Mouse (Mus musculus) MEL-GATA-1-ER (cell line): Measurements from ENCODE around the gene 1700023F06Rik.
"Not testable (repeated sequence)": the region's sequence is repeated elsewhere in the genome, so short reads cannot be mapped to it uniquely, and the experiment has no call there.

ENCODE experiments used
- DNase-seq: peaks from one replicate; pipeline ENCODE4 v3.0.0-alpha.2; 2012; ENCODE audit warnings: low read depth; ENCODE audit errors: extremely low read depth

Gene 1700023F06Rik

DNA sequence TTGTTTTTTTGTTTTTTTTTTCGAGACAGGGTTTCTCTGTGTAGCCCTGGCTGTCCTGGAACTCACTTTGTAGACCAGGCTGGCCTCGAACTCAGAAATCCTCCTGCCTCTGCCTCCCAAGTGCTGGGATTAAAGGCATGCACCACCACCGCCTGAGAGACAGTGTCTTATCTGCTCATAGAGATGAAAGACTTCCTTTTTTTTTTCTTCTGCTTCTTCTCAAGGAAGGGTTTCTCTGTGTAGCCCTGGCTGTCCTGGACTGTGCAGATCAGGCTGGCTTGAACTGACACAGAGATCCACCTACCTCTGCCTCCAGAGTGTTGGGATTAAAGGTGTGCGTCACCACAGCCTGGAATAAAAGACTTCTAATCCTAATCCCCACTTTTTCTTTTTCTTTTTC is 14.4 kb upstream of the 1700023F06Rik start:
- not testable (repeated sequence) for DNase-seq

DNA sequence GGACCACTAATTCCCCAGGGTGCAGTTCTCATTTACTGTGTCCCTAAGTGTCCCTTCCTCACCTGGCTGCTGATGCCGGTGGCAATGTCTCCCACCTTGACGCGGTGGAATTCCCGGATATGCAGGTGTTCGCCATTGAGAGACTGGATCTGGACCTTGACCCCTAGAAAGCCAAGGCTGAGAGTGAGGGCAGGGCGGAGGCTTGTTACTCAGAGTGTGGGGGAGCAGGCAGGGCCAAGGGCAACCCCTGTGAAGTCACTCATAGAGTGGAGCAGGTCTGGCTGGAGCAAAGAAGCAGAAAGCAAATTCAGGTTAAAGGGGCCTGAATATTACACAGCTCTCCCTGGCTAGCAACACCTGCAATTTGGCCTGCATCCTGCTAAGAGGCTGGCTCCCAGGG is 13.1 kb upstream of the 1700023F06Rik start:
- DNase-seq = no peak

DNA sequence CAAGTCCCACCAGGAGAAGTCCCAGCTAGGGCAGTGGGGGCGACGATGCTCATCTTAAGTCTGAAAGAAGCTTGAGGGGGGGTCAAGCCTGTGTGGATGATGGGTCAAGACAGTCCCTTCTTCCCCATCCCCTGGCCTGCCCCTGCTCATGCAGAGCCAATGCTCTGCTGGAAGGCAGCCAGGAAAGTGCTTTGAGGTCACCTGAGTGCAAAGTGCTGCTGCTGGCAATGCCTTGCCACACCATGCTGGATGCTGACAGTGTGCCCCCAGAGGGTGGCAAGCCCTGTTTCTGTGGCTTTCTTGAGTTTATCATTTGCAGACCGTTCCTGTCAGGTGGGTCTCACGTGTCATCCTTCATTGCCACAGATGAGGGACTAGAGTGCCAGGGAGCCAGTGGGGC is 11.6 kb upstream of the 1700023F06Rik start:
- DNase-seq = no peak

DNA sequence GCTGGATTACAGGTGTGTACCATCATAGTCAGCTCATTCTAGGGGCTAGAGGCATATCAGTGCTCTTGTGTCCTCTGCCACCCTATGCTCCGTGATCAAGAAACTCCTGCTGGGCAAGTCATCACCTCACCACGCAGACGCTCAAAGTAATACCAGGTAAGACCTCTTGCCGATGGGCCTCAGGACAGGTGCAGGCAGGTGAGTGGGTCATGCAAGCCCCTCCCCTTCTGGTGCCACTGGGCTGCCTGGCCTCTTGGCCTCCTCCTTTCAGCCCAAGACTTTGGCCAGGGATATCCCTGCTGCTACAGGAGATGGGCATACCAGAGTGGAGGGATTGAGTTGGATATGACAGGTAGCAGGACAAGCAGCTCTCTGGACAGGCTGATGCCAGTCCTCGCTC is 10.9 kb upstream of the 1700023F06Rik start:
- DNase-seq = no peak

DNA sequence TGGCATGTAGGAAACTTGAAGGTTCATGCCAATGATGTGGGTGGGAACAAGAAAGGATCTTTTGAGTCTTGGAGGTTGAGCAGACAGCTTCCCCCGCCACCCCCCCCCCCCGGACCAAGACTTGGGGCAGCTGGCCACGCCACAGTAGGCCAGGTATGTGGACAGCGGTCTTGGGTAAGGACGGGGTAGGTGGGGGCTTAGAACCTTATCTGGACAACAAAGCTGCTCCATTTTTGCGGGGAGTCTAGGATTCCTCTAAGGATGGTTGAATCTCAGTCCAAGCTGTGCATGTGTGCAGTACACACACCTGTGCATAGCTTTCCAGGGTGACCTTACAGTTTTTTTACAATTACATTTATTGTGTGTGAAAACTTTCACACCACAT is 10.2 kb upstream of the 1700023F06Rik start:
- no peak for DNase-seq

DNA sequence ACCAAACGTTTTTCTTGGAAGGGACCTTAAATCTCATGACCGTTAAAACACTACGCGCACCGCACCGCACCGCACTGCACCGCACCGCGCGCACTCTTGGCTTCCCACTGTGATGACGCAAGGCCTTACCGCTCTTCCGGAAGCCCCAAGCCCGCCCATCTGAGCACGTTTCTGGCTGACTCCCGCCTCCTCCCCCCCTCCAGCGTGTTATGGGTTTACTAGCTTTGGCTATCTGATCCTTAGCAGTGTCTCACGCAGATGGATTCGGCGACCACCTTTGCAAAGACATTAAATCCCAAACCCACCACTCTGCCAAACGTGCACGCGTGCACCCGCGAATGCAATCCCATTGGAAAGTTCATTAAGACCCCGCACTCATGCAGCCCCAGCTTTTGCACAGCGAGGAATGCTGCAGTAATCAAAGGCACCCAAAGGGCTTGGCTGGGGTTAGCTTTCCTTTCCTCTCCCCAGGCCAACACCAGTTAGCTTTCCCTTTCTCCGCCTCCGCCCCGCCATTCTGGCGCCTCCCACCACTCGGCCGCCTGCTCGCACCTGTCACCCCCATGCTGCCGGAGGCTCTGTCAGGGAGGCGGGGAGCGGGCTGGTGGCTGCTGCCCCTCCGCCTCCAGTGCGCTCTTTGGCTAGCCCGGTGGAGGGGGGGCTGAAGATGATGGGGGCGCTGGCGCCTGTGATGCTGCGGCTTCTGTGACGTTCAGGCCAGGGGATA is 9.6 kb upstream of the 1700023F06Rik start, which contains the start of gene Spata32:
TSS of gene Spata32 (minus strand) at position 643 of the 727 bp plus-strand sequence.
- DNase-seq = no peak

DNA sequence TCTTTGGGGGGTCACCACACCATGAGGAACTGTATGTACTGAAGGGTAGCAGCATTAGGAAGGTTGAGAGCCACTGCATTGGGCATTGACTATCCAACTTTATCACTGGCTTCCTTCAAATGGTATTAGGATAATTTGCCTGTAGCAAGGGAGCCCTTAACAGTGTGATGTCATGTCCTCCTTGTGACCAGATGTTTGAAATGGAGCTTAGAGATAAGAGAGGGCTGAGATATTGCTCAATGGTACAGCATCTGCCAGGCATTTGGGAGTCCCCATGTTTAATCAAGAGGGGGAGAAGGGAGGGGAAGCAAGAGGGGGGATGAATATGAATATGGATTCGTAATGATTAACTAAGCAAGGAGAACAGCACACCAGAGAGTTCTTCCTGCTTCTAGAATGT is 7.0 kb upstream of the 1700023F06Rik start:
- peak; percentile 58 for DNase-seq

- DNase-seq = no peak
Measured at GRCm38 (mm10) chr11:103213712-103214111, 5.4 kb upstream of the 1700023F06Rik start.

DNA sequence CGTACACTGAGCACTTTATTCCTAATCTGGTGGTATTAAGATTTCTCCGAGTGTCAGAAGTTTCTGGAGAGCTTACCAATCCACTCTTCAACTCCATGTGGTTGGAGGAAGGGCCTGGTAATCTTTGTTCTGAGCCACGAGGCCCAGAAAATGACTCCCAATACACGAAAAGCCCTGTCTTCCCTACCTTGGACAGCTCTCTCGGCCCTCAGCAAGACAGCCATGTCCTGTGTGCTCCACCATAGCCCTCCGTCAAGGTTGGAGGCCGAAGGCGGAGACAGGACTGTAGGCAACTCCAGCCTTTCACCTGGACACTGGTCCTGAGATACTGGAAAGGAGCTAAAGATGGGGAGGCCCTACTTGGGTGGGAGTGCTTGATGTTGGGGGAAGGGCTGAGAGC is 1.9 kb upstream of the 1700023F06Rik start:
- DNase-seq = no peak

DNA sequence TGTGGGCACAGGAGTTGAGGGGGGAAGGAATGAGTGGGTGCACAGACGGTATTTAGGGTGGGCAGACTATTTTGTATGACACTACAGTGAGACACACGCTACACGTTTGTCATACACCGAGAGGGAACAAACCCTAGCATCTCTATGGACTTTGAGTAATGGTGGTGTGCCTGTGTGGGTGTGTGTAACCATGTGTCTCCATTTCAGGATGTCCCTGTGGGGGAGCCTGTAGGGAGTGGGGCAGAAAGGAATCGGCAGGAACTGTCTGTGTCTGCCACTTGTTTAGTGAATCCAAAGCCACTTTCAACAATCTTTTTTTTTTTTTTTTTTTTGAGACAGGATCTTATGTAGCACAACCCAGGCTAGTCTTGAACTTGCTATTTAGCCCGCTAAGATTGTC is 2.2 kb downstream of the 1700023F06Rik start:
- no peak for DNase-seq

- no peak for DNase-seq
Measured at GRCm38 (mm10) chr11:103202376-103202775, 6.0 kb downstream of the 1700023F06Rik start.

- no peak for DNase-seq
Measured at GRCm38 (mm10) chr11:103201664-103202063, 6.7 kb downstream of the 1700023F06Rik start.

GRCm38 (mm10) chr11:103198911-103199803 is 9.2 kb downstream of the 1700023F06Rik start:
- no peak for DNase-seq

DNA sequence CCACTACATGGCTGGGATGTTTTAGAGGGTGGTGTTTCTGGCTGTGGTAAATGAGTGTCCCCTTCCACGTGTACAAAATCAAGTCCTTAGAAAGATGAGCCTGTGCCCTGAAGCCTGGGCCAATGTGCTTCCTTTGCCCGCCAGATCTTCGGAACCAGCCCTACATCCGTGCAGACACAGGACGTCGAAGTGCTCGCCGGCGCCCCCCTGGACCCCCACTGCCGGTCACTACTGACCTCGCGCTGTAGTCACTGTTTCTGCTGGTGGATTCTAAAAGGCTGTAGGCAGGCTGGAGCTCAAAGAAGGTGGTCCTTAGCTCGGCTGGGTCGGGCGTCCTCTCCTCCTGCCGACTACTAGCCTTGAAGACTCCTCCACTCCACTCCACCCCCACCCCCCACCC is 10.0 kb downstream of the 1700023F06Rik start:
- no peak for DNase-seq

- no peak for DNase-seq
Measured at GRCm38 (mm10) chr11:103197340-103197739, 11.0 kb downstream of the 1700023F06Rik start.

DNA sequence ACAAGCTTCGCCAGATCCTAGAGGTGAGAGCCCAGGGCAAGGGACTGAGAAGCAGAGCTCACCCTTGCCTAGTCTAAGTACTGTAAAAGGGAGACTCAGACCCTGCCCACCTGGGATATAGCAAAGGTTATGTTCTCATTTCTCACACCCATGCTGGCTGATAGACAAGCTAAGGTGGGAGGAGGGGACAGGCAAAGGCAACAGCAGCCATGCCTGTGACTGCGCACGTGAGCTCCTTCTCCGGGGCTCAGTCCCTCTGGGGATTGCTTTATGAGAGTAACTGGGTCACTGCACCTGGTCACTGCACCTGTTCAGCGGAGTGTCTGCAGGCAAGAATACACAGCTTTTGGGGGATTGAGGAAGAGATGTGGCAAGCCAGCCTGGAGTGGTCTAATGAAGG is 12.7 kb downstream of the 1700023F06Rik start:
- no peak for DNase-seq

GRCm38 (mm10) chr11:103195236-103195635 is 13.1 kb downstream of the 1700023F06Rik start:
- DNase-seq = no peak

DNA sequence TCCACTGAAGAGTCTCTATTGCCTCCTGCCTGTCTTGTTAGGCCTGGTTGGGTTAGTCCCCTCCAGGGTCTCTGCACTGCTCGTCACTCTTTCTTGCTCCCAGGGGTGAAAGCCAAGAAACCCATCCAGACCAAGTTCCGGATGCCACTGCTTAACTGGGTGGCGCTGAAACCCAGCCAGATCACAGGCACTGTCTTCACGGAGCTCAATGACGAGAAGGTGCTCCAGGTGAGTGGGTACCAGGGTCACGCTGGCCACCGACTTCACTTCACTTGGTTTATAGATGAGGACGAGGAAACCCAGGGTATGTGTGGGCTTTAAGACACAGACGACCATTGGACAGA is 14.6 kb downstream of the 1700023F06Rik start:
- DNase-seq = no peak

GRCm38 (mm10) chr11:103192956-103193824 is 15.2 kb downstream of the 1700023F06Rik start:
- DNase-seq = no peak

DNA sequence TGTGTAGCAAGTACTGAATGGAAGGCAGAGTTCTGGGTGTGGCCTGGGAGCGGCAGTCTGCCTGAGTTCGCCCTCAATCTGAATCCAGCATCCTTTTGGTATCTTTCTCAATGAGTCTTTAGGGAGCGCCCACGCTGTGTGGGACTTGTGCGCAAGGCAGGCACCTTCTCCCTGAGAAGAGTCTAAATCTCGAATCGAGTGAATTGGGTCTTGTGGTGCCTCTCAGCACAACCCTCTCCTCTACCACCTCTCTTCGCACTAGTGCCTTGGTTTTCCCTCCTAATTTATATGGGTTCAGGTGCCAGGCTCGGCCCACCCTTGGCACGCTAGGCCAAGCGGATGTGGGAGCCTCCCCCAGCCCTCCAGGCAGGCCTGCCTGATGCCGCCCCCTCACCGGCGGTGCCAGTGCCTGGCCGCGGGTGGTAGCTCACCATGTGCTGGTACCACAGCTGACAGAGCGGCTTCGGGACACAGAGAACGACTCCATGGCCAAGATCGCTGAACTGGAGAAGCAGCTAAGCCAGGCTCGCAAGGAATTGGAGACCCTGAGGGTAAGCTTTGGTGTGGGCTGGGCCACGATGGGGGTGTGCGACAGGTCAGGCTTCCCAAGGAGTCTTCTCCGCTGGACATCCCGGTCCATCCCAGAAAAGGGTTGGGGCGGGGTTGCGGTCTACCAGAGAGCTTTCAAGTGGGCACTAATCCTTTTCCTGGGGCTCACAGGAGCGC is 16.0 kb downstream of the 1700023F06Rik start:
- no peak for DNase-seq

- no peak for DNase-seq
Measured at GRCm38 (mm10) chr11:103184891-103185290, 23.5 kb downstream of the 1700023F06Rik start.
